Mouse (Mus musculus) heart, adult 18-20 months (tissue): ENCODE results near the gene CN725425. TPM values are rescaled to one million over a fixed set of nuclear protein-coding genes. Genes with fewer than 3 reads are reported as not detected.

ENCODE experiments used
- total RNA-seq, 2 experiments: library from RNA; stranded (reverse); gene quantifications; 2 replicates each; pipeline ENCODE4 v1.2.3; 2021

The CN725425 gene
- total RNA-seq, 2 experiments from 2014 or later: 0.87 to 1.2 TPM

Other genes with a start within 250 kb of the CN725425 start
- gene Kif21a, start 149.5 kb upstream of the CN725425 start, total RNA-seq: 10 to 100 TPM; 18.4 to 18.5 TPM
- gene Abcd2, start 7.7 kb upstream of the CN725425 start, total RNA-seq: 1 to 10 TPM; 5.2 to 6.9 TPM